Mouse (Mus musculus): Measurements from ENCODE around the gene Kmt2a. TPM values are rescaled to one million over a fixed set of nuclear protein-coding genes. Genes with fewer than 3 reads are reported as not detected.

The Kmt2a gene
- total RNA-seq, 2 experiments from 2014 or later: 12.5 to 12.8 TPM

DNA sequence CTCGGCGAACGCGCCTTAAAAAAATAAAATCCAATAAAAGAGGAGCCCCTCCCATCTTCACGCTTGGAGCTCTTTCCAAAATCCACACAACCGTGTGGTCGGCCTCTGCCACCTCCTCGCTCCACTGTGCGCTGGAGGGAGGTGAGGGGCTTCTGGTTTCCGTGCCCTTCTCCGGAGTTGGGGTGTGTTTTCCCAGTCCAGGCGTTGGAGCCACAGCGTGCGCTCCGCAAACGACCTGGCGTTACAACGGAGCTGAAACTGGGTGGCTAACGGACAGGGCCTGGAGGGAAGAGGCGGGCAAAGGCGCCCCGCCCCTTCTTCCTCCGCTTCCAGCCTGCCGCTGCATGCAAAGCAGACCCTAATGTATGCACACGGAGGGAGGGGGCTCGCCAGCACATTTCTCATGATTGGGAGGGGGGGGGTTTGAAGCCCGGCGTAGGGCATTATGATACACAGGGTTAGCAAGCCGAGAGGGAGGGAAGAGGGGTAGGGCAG is 892 bp upstream of the Kmt2a start:
- DNase-seq: peak; percentile 52 to 60
- intact Hi-C loops (cut with DNase I): loop anchor here (5.0 kb wide), 2 partner anchors 35 to 40 kb away; no protein-coding TSS in a partner anchor

GRCm38 (mm10) chr9:44880309-44881081 is 601 bp downstream of the Kmt2a start:
- no peak for DNase-seq

GRCm38 (mm10) chr9:44879694-44880271 is 1.3 kb downstream of the Kmt2a start:
- DNase-seq: no peak
- intact Hi-C loops (cut with DNase I): loop anchor here (5.0 kb wide), 2 partner anchors 37 to 38 kb away; no protein-coding TSS in a partner anchor

More at GRCm38 (mm10) chr9:44880309-44881081, 601 bp downstream of the Kmt2a start:
- intact Hi-C loops (cut with DNase I): loop anchor here (5.0 kb wide), 2 partner anchors 37 to 38 kb away; no protein-coding TSS in a partner anchor

DNA sequence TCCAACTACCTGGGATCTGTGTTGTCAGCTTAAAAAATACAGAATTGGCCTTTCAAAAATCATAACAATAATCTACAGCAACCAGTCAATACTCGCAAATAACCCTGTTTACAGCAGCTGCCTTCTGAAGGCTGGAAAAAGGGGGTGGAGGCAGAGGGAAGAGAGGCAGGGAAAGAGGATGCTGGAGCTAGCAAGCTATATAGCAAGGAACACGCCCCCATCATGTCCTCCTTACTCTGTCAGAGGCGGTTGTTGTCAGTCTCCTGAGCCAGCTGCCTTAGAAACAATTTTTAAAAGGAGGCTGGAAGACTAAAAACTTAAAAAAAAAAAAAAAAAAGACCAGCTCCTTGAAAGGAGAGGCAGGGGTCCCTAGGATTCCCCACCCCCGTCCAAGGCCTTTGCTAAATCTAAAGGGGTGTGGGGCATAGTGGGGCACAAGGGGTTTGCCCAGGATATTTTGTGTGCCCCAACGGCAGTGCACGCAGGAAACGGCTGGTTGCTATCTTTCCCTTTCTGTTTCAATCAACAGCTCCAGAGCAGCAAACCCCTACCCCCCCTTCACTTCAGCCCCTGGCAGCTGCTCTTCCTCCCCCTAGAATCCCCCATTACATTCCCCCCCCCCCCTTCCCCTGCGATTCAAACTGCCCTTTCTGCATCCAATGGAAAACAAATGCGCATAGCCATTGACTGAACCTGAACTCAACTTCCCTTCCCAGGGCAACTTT is 2.2 kb downstream of the Kmt2a start:
- no peak for DNase-seq
- intact Hi-C loops (cut with DNase I): no loop called here

DNA sequence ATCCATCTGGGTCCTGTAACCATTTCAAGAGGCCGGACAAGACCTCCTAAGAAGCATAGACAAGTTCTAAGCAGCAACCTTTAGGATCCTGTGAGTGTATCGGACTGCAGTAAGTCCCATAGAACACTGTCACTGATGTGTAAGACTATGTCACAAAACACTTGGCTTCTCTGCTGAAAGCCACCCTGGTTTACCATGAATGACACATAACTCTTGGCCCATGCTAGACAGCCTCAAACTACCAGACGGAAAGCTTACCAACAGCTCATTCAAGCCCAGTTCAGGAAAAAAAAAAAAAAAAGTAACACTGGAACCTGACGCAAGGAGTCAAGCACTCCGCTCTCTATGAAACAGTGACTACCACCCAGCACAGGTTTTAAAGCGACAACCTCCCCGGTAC is 3.4 kb downstream of the Kmt2a start:
- no peak for DNase-seq
- intact Hi-C loops (cut with DNase I): no loop called here

GRCm38 (mm10) chr9:44875476-44875875 is 5.6 kb downstream of the Kmt2a start:
- no peak for DNase-seq

GRCm38 (mm10) chr9:44874198-44874597 is 6.9 kb downstream of the Kmt2a start:
- intact Hi-C loops (cut with DNase I): no loop called here
- no peak for DNase-seq

More at GRCm38 (mm10) chr9:44875476-44875875, 5.6 kb downstream of the Kmt2a start:
- intact Hi-C loops (cut with DNase I): no loop called here

- no peak for DNase-seq
- intact Hi-C loops (cut with DNase I): no loop called here
Observed at GRCm38 (mm10) chr9:44873665-44874064, 7.4 kb downstream of the Kmt2a start.

- intact Hi-C loops (cut with DNase I): no loop called here
- peak; percentile 42 to 47 for DNase-seq
Observed at GRCm38 (mm10) chr9:44868336-44869094, 12.6 kb downstream of the Kmt2a start.

- DNase-seq: no peak
- intact Hi-C loops (cut with DNase I): no loop called here
Observed at GRCm38 (mm10) chr9:44867664-44868063, 13.4 kb downstream of the Kmt2a start.

GRCm38 (mm10) chr9:44866501-44867240 is 14.4 kb downstream of the Kmt2a start:
- intact Hi-C loops (cut with DNase I): no loop called here
- no peak for DNase-seq

- DNase-seq: no peak
- intact Hi-C loops (cut with DNase I): no loop called here
Observed at GRCm38 (mm10) chr9:44861121-44861520, 20.0 kb downstream of the Kmt2a start.

DNA sequence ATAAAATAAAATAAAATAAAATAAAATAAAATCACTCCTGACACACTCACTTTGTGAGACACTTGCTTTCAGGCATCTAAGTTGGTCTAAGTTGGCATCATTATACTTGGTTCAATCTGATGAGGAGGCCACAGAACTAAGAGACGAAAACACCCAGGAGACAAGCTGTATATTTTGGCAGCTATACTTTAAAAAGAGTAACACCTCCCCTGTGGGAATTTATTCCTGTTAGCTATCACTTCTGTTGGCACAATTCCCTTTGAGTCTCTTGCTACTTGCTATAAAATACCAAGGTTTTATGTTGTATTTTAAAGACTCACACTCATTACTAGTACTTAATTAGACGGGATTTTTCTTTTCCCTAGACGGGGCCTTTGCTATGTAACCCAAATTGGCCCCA is 22.4 kb downstream of the Kmt2a start:
- intact Hi-C loops (cut with DNase I): no loop called here
- DNase-seq: no peak

DNA sequence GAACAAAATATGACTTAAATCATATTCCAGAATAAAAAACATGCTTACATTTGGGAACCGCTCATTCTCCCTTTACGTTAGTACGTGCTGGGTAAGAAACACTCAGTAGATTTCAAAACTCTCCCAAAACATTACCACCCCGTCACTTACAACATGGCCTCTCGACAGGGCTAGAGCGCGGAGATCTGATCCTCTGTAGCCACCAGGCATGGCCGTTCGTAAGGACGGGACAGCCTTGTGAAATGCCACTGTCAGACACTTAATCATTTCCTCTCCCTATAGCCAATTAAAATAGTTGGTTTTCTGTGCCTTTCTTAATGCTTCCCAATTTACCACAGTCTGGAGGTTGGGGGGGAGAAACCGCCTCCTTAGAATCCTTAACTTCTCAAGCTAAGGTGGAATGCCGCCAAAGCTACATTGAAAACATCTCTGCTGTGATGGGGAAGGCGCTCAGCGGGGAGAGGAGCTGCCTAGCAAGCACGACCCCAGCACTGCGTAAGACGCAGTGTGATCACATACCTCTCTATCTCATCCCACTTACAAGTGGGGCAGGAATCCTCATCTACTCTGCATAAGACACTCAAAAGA is 23.6 kb downstream of the Kmt2a start:
- no peak for DNase-seq
- intact Hi-C loops (cut with DNase I): no loop called here

DNA sequence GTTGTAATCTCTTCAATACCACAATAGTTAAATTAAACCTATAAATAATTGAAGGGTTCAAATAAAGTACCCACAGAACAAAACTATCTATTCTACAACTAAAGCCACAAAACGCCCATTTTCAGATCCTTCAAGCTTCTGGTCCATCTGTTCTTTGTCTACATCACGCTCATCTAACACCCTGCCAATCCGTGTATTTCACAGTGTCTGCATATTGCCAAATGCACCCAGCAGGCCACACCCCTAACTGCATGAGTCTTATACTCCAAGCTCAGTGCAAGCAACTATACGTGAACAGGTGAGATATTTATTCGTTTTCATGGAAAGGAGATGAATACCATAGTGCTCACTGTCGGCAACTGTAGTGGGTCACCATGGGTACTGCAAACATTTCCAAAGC is 25.9 kb downstream of the Kmt2a start:
- intact Hi-C loops (cut with DNase I): no loop called here
- no peak for DNase-seq

GRCm38 (mm10) chr9:44847446-44847845 is 33.6 kb downstream of the Kmt2a start:
- intact Hi-C loops (cut with DNase I): no loop called here
- no peak for DNase-seq

DNA sequence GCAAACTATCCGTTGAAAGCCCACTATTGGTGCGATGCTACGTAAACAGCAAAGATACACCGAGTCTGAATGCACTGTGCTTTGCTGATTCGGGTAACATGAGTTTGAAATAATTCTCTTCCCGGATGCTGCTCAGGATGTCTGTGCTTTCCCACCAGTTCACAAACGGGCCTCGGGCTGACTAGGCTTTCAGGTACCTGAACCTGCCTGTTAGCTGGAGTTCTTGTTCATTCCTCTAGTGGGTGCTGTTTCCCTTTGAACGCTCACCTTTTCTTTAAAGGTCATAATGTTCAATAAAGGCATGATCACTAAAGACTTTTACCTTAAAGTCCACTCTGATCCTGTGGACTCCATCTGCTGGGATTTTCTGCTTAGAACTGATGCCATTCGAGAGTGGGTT is 39.9 kb downstream of the Kmt2a start:
- DNase-seq: no peak
- intact Hi-C loops (cut with DNase I): loop anchor here (5.0 kb wide), 2 partner anchors 41 to 71 kb away; partner anchors contain the start of gene Kmt2a

DNA sequence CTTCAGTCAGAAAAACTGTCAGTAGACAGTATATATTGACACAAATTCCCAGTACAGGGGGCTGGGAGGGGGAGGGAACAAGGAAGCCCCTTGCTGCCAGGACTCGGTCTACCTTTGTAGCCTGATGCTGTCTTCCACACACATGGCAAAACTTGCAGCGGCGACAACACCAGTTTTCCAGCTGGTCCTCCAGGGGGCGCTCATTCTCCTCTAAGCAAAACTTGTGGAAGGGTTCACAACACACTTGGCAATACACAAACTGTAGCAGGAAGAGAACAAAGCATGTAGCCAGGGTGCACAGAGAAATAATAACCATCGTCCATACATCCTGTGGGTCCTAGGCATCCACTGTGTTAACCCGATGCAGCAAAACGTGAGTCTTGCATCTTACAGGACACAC is 44.7 kb downstream of the Kmt2a start:
- intact Hi-C loops (cut with DNase I): no loop called here
- DNase-seq: peak; percentile 56 to 66

DNA sequence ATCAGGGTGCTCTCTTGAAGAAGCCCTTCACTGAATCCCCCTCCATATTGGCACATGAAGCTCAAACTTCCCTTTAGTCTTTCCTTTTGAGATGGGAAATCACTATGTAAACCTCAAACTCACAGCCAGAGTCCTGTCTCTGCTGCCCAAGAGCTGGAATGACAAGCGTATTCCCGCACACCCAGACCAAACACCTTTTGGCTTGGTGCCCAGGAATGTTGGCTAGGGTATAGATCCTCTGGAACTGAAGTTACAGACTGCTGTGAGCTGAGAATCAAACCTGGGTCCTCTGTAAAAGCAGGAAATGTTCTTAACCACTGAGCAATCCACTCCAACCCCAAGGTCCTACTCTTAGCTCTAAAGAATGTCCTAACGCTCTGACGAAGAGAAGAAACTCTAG is 48.7 kb downstream of the Kmt2a start:
- intact Hi-C loops (cut with DNase I): no loop called here
- no peak for DNase-seq
